Mouse (Mus musculus): ENCODE results near the gene Tnfrsf25. TPM values are rescaled to one million over a fixed set of nuclear protein-coding genes. Genes with fewer than 3 reads are reported as not detected.

Gene Tnfrsf25
- polyA plus RNA-seq, 1 experiment, result 0.37 TPM

DNA sequence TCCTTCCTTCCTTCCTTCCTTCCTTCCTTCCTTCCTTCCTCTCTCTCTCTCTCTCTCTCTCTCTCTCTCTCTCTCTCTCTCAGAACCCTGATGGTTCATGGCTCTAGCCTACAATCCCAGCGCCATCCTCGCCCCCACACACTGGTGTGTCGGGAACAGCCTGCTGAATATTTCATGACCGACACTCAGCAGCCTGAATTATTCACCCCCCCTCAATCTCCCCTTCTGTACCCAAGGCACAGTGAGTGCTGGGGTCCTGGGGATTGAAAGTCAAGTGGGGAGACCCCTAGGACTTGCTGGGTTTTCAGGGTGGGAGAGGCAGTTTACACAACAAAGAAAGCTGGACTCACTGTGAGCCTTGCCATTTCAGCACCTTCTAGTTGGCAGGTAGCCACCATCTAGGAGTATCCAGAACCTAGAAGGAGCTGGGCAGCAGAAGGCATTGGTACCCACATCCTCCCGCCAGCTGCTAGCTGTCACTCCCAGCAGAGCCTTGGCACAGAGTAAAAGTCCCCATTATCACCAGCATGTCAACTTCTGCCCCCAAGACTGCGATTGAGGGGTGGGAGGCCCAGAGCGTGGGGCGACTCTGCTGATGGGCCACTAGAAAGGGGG, 25.9 kb downstream of the Tnfrsf25 start:
- no peak for TF ChIP-seq TAL1 (IDR thresholded peaks at IDR 0.05; ENCODE audit: low read length)
- TF ChIP-seq GATA1 (IDR thresholded peaks at IDR 0.05; ENCODE audit: low read length), result no peak
- peaks cover 7% of the 10 kb centered on the region; the same call in 1 of the 2 replicates for H3K9me3 ChIP-seq (ENCODE audit: control insufficient read depth, low read length)
- H3K4me1 ChIP-seq (ENCODE audit: control insufficient read depth), result peaks cover 13% of the 10 kb centered on the region

DNA sequence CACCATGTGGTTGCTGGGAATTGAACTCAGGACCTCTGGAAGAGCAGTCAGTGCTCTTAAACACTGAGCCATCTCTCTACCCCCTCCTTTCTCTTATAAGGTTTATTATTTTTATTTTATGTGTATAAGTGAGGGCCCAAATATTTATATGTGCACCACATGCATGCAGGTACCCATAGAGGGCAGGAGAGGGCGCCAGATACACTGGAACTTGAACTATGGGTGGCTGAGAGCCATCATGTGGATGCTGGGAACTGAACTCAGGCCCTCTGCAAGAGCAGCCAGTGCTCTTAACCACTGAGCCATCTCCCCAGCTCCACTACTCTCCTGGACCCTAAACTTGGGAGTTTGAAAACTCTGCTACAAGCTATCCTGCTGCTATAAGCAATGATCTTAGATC, 27.9 kb downstream of the Tnfrsf25 start:
- peaks cover 4% of the 10 kb centered on the region; the same call in 1 of the 2 replicates for H3K9me3 ChIP-seq (ENCODE audit: control insufficient read depth, low read length)
- H3K4me1 ChIP-seq (ENCODE audit: control insufficient read depth), result peaks cover 5% of the 10 kb centered on the region
- H3K36me3 ChIP-seq (ENCODE audit: control insufficient read depth), result no peaks in the 10 kb centered on the region
- H3K27me3 ChIP-seq (ENCODE audit: control insufficient read depth), result peaks cover 21% of the 10 kb centered on the region
- no peak for TF ChIP-seq TAL1 (IDR thresholded peaks at IDR 0.05; ENCODE audit: low read length)
- no peak for TF ChIP-seq GATA1 (IDR thresholded peaks at IDR 0.05; ENCODE audit: low read length)
- no peak overlapping the region for H3K4me3 ChIP-seq (replicated peaks)

More for the DNA sequence above, 25.9 kb downstream of the Tnfrsf25 start:
- Histone ChIP-seq H3K36me3 (ENCODE audit: control insufficient read depth) (no peaks in the 10 kb centered on the region), H3K4me3 (replicated peaks) (no peak overlapping the region), H3K27me3 (ENCODE audit: control insufficient read depth) (peaks cover 28% of the 10 kb centered on the region)

DNA sequence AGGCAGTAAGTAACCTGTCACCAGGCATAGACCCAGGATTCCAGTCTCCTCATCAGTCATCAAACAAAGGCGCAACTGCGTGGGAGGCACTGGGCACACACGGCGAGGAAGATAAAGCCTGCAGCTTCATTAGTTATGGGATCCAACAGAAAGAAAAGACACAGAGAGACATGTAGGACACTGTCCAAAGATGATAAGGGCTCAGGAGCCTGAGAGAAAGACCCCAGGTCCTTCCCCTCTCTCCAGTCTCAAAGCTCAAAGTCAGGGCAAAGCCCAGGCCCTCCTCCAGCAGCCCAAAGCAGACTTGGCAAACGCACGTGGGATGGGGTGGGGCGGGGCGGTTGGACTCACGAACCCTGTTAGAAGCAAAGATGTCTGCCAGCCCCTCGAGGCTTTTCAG, 29.7 kb downstream of the Tnfrsf25 start:
- no peaks in the 10 kb centered on the region for H3K9me3 ChIP-seq (ENCODE audit: control insufficient read depth, low read length)
- TF ChIP-seq TAL1 (IDR thresholded peaks at IDR 0.05; ENCODE audit: low read length), result no peak
- TF ChIP-seq GATA1 (IDR thresholded peaks at IDR 0.05; ENCODE audit: low read length), result no peak
- no peak overlapping the region for H3K4me3 ChIP-seq (replicated peaks)
- H3K36me3 ChIP-seq (ENCODE audit: control insufficient read depth), result no peaks in the 10 kb centered on the region
- peaks cover 1% of the 10 kb centered on the region for H3K4me1 ChIP-seq (ENCODE audit: control insufficient read depth)
- H3K27me3 ChIP-seq (ENCODE audit: control insufficient read depth), result peaks cover 29% of the 10 kb centered on the region

DNA sequence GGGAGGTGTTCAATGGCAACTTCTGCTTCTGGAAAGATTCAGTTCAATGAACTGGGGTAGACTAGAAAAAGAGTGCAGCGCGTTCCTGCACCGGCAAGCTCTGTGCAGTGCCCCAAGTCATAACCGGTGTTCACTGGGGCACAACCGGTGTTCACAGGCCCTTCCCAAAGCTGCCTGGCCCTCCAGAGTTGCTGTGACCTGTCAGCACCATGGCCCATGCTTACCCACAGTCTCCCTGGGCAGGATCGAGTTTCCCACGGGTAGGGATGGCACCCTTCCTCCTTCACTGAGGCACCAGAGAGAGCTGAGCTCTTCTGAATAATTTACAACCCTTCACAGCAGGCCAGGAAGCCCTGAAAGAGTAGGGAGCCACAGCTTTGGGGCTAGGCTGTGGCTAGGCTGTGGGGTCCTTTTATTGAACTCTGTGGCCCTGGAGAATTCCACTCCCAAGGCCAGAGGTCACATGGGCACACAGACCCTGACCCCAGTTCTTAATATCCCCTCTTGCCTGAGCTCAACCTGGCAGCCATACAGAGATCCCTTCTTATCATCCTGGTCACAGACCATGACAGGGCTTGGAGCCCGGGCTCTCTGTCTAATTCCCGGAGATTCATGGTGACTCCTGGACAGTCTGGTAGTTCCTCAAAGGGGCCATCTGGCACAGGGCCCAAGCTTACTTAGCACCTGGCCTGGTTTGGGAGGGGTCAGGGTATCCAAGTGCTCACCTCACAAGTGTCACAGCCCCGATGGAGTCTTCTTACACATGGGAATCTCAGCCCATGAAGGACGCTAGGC, 30.5 kb downstream of the Tnfrsf25 start:
- Histone ChIP-seq H3K36me3 (ENCODE audit: control insufficient read depth) (no peaks in the 10 kb centered on the region), H3K4me3 (replicated peaks) (no peak overlapping the region), H3K27me3 (ENCODE audit: control insufficient read depth) (peaks cover 30% of the 10 kb centered on the region), H3K9me3 (ENCODE audit: control insufficient read depth, low read length) (no peaks in the 10 kb centered on the region), H3K4me1 (ENCODE audit: control insufficient read depth) (peaks cover 7% of the 10 kb centered on the region)
- TF ChIP-seq TAL1 (IDR thresholded peaks at IDR 0.05; ENCODE audit: low read length) (no peak), GATA1 (IDR thresholded peaks at IDR 0.05; ENCODE audit: low read length) (no peak)

DNA sequence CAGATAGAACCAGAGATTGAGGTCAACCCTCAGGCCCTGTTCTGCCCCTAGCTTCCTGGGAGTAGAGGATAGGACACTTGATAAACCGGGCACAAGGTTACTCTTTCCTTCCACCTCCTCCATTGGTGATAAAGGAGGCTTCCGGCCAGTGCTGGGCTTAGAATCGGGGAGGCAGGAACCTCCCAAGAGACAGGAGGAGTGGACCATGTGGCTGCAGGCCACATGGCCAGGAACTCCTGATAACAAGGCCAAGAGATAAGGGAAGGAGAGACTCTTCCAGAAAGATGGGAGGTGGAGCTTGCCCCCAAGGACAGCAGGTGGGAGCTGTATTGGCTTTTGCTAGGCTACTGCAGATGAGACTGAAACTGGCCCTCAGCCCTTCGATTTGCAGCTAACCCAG, 34.8 kb downstream of the Tnfrsf25 start:
- peaks cover 52% of the 10 kb centered on the region for H3K27me3 ChIP-seq (ENCODE audit: control insufficient read depth)

DNA sequence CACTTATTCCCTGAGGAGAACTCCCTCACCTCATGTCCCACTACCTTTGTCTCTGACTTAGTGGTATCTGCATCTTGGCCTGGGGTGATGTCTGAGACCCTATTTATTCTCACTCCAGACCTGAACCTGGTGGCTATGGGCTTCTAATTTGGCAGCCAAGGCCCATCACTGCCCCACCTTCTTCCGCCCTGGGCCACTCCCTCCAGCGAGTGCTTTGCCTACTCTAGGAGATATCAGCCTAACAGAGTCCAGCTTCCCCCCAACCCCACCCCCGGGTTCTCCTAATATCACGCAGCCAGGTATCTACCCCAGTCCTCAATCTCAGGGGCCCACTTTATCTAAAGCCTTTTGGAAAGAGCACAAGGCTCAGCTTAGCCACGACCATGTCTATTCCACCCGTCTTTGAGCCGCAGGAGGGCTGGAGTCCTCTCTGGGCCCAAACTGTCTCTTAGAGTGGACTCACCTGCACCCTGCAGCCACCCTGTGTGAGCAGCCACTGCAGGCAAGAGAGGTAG, 35.8 kb downstream of the Tnfrsf25 start:
- Histone ChIP-seq H3K36me3 (ENCODE audit: control insufficient read depth) (no peaks in the 10 kb centered on the region), H3K27me3 (ENCODE audit: control insufficient read depth) (peaks cover 55% of the 10 kb centered on the region), H3K4me3 (replicated peaks) (peak overlapping the region; percentile 44), H3K9me3 (ENCODE audit: control insufficient read depth, low read length) (no peaks in the 10 kb centered on the region), H3K4me1 (ENCODE audit: control insufficient read depth) (peaks cover 31% of the 10 kb centered on the region)
- TF ChIP-seq TAL1 (IDR thresholded peaks at IDR 0.05; ENCODE audit: low read length) (no peak), GATA1 (IDR thresholded peaks at IDR 0.05; ENCODE audit: low read length) (no peak)

More for the DNA sequence above, 34.8 kb downstream of the Tnfrsf25 start:
- Histone ChIP-seq H3K9me3 (ENCODE audit: control insufficient read depth, low read length) (no peaks in the 10 kb centered on the region), H3K4me3 (replicated peaks) (no peak overlapping the region), H3K36me3 (ENCODE audit: control insufficient read depth) (no peaks in the 10 kb centered on the region), H3K4me1 (ENCODE audit: control insufficient read depth) (peaks cover 31% of the 10 kb centered on the region)
- no peak for TF ChIP-seq TAL1 (IDR thresholded peaks at IDR 0.05; ENCODE audit: low read length)
- TF ChIP-seq GATA1 (IDR thresholded peaks at IDR 0.05; ENCODE audit: low read length), result no peak

DNA sequence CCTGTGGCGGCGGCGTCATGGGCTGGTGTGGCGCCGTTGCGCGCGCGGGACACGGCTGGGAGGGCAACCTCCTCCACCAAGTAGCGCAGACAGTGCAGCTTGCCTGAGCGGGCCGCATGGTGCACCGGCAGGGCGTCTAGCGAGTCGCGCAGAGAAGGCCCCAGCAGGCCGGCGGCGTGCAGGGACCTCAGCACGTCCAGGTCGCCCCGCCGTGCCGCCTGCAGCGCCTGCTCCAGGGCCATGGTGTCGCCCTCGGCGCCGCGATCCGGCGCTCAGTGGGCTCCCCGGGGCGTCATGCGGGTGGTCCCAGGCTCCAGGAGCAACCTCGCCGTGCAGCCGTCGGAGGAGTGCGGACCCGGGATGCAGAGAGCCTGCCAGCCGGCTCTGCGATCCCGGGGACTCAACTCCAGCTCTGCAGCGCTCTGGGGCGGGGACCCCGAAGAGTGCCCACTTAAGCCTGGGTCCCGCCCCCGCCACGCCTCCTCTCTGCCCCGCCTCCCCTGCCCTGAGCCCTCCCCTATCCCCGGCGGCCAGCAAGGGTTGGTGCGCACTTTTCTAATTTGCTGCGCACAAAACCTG, 36.3 kb downstream of the Tnfrsf25 start, which contains the start of gene Espn:
Espn (minus strand) TSS at position 406 of the 579 bp plus-strand sequence.
- Histone ChIP-seq H3K27me3 (ENCODE audit: control insufficient read depth) (peaks cover 57% of the 10 kb centered on the region), H3K4me1 (ENCODE audit: control insufficient read depth) (peaks cover 31% of the 10 kb centered on the region), H3K4me3 (replicated peaks) (peak within 1 kb of the TSS; percentile 44), H3K9me3 (ENCODE audit: control insufficient read depth, low read length) (no peaks in the 10 kb centered on the region), H3K36me3 (ENCODE audit: control insufficient read depth) (no peaks in the 10 kb centered on the region)
- TF ChIP-seq GATA1 (IDR thresholded peaks at IDR 0.05; ENCODE audit: low read length) (no peak), TAL1 (IDR thresholded peaks at IDR 0.05; ENCODE audit: low read length) (no peak)

DNA sequence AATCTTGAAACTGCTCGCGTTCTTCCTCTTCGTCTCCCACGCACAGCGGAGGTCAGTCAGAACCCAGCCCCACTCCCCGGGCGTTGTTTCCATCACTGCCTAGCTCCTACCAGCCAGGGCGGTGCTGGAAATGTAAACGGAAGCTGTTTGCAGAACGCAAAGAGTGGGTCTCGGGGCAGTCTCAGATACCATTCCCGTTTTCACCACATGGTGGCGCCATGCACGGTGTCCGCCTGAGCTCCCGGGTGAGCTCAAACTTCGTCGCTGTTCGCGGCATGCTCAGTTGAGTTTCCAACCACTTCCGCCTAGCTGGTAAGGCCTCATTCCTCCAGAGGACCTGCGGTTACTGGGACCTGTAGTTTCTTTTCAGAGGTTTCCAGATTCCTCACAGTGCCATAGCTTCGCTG, 38.0 kb downstream of the Tnfrsf25 start:
- Histone ChIP-seq H3K4me3 (replicated peaks) (peak overlapping the region; percentile 41), H3K4me1 (ENCODE audit: control insufficient read depth) (peaks cover 41% of the 10 kb centered on the region), H3K9me3 (ENCODE audit: control insufficient read depth, low read length) (no peaks in the 10 kb centered on the region), H3K27me3 (ENCODE audit: control insufficient read depth) (peaks cover 73% of the 10 kb centered on the region), H3K36me3 (ENCODE audit: control insufficient read depth) (no peaks in the 10 kb centered on the region)
- TF ChIP-seq GATA1 (IDR thresholded peaks at IDR 0.05; ENCODE audit: low read length) (no peak), TAL1 (IDR thresholded peaks at IDR 0.05; ENCODE audit: low read length) (no peak)

DNA sequence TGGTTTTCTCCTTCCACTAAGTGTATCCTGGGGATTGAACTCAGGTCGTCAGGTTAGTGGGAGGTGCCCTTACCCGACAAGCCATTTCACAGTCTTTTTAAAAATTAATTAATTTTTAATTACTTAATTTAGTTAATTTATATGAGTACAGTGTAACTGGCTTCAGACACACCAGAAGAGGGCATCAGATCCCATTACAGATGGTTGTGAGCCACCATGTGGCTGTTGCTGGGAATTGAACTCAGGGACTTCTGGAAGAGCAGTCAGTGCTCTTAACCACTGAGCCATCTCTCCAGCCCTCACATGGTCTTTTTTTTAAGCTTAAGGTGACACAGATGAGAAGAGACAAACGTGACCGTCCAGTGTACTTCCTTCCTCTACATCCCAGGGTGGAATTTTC, 39.3 kb downstream of the Tnfrsf25 start:
- TF ChIP-seq GATA1 (IDR thresholded peaks at IDR 0.05; ENCODE audit: low read length), result no peak
- TF ChIP-seq TAL1 (IDR thresholded peaks at IDR 0.05; ENCODE audit: low read length), result no peak
- Histone ChIP-seq H3K4me1 (ENCODE audit: control insufficient read depth) (peaks cover 49% of the 10 kb centered on the region), H3K36me3 (ENCODE audit: control insufficient read depth) (no peaks in the 10 kb centered on the region), H3K4me3 (replicated peaks) (no peak overlapping the region), H3K9me3 (ENCODE audit: control insufficient read depth, low read length) (peaks cover 5% of the 10 kb centered on the region; the same call in 1 of the 2 replicates), H3K27me3 (ENCODE audit: control insufficient read depth) (peaks cover 77% of the 10 kb centered on the region)

All from erythroblast, embryonic 14.5 days (primary cell).